Mouse (Mus musculus) embryonic facial prominence, embryonic 14.5 days (tissue): ENCODE results near the gene Desi2. TPM values are rescaled to one million over a fixed set of nuclear protein-coding genes. Genes with fewer than 3 reads are reported as not detected.
"Not testable (repeated sequence)": the region's sequence is repeated elsewhere in the genome, so short reads cannot be mapped to it uniquely, and the experiment has no call there.

Source experiments
- ATAC-seq: fragments of 200-750 bp; cut with Nextera tagmentation; 2 replicates; pipeline ENCODE4 v1.8.0; 2017; ENCODE audit warnings: low read depth, moderate number of reproducible peaks, moderate TSS enrichment
- DNase-seq: peaks from one replicate; pipeline ENCODE4 v3.0.0-alpha.2; 2015; ENCODE audit warnings: low spot score
- H3K27ac ChIP-seq: fragments of 300-500 bp; sonication (generic); replicated peaks from 2 replicates; pipeline ENCODE4 v1.5.1; 2014; ENCODE audit warnings: low read depth, mild to moderate bottlenecking, low read length, moderate library complexity
- H3K27me3 ChIP-seq: fragments of 300-500 bp; sonication (generic); replicated peaks from 2 replicates; pipeline ENCODE4 v1.6.1; 2014; ENCODE audit warnings: low read length; ENCODE audit not compliant: control insufficient read depth, insufficient read depth
- H3K36me3 ChIP-seq: fragments of 300-500 bp; sonication (generic); 2 replicates; pipeline ENCODE4 v1.6.1; 2014; ENCODE audit warnings: low read length, mixed read lengths; ENCODE audit not compliant: control insufficient read depth, insufficient read depth
- H3K4me1 ChIP-seq: fragments of 300-500 bp; sonication (generic); 2 replicates; pipeline ENCODE4 v1.6.1; 2014; ENCODE audit warnings: antibody characterized with exemption, low read length; ENCODE audit not compliant: control insufficient read depth, insufficient read depth
- H3K4me2 ChIP-seq: fragments of 300-500 bp; sonication (generic); 2 replicates; pipeline ENCODE4 v1.6.1; 2014; ENCODE audit warnings: low read depth, mild to moderate bottlenecking, low read length, moderate library complexity, mixed read lengths
- H3K4me3 ChIP-seq: fragments of 300-500 bp; sonication (generic); 2 replicates; pipeline ENCODE4 v1.5.1; 2014; ENCODE audit warnings: low read depth, mild to moderate bottlenecking, low read length
- H3K9ac ChIP-seq: fragments of 300-500 bp; sonication (generic); 2 replicates; pipeline ENCODE4 v1.6.1; 2014; ENCODE audit warnings: low read depth, mild to moderate bottlenecking, low read length, moderate library complexity, mixed read lengths
- H3K9me3 ChIP-seq: fragments of 300-500 bp; sonication (generic); 2 replicates; pipeline ENCODE4 v1.6.1; 2016; ENCODE audit warnings: low read length; ENCODE audit not compliant: control insufficient read depth
- WGBS: fragments of 180-500 bp; shearing (Covaris S2); extraction: QIAGEN DNeasy Blood & Tissue Kit; methylation state at CpG from one replicate; pipeline ENCODE4 v1.1.7; 2014; 5-methylcytosine and 5-hydroxymethylcytosine counted together
- polyA plus RNA-seq: library from polyadenylated mRNA; unstranded; fragments of >200 nt; fragmentation: Nextera tagmentation; extraction: Ambion mirVana; gene quantifications from 2 replicates; pipeline ENCODE4 v1.2.1, GENCODE M21; 2014

Desi2 gene
- polyA plus RNA-seq, result 27.1 and 28.6 TPM in 2 replicates

DNA sequence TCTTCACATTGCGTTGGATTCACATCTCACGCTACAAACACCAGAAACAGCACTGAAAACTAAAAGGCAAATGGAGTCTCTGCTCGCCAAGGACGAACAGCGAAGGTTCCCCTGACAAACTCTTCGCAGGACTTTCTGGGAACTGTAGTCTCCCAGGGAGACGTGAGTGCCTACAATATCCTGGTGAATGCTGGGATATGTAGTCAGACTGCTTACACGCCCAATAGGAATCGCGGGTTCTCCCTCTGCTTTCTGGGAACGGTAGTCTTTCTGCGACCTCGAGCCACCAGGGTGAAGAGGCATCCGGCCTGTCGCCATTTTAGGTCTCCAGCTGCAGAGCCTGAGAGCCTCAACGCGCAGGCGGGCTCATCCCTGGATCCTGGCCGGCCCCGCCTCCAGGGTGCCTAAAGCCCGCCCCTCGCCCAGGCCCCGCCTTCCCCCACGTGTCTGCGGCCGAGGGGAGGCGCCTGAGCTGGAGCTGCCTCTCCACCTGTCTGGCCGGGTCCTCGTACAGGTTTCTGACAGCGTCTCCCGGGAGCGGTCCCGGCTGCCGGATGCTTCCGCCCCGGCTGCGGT, at the start of gene Desi2:
Gene Desi2 (plus strand): TSS at position 202 of the 576 bp plus-strand sequence.
- Histone ChIP-seq H3K27ac (peak within 1 kb of the TSS; percentile 78; the same call in 1 of the 2 replicates), H3K4me2 (peak within 1 kb of the TSS; percentile 72), H3K4me3 (peak within 1 kb of the TSS; percentile 63), H3K9ac (peak within 1 kb of the TSS; percentile 62)
- DNase-seq (peak; percentile 99), ATAC-seq (peak; percentile 99)
- not testable (repeated sequence) for H3K9me3 ChIP-seq, H3K36me3 ChIP-seq, H3K4me1 ChIP-seq, H3K27me3 ChIP-seq
- under 1% methylated on average over 15 of the region's 37 CpGs for WGBS

DNA sequence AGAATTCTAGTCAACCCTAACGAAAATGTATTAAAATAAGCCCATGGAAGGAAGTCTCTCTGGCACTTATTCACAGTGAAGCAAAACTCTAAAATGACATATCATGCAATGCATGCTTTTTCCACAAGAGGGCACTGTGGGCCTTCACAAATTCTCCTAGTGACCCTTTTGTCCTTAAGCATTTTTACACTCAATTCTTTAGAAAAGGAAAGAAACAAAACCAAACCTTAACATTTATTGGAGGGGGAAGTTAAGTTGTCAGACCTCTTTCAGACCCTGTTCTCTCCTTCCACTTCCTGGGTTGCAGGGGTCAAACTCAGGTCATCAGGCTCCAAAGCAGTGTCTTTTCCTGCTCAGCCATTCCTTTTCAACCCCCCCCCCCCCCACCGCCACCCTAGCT, 40.7 kb upstream of the Desi2 start:
- DNase-seq, H3K4me2 ChIP-seq, H3K4me3 ChIP-seq, H3K9ac ChIP-seq, H3K9me3 ChIP-seq, H3K36me3 ChIP-seq, H3K4me1 ChIP-seq, H3K27me3 ChIP-seq, H3K27ac ChIP-seq: not testable (repeated sequence)
- 0 out of 2 replicates have a peak, but pooled peaks have one; percentile 18 for ATAC-seq
- 9% methylated on average over 2 of the region's 2 CpGs for WGBS

DNA sequence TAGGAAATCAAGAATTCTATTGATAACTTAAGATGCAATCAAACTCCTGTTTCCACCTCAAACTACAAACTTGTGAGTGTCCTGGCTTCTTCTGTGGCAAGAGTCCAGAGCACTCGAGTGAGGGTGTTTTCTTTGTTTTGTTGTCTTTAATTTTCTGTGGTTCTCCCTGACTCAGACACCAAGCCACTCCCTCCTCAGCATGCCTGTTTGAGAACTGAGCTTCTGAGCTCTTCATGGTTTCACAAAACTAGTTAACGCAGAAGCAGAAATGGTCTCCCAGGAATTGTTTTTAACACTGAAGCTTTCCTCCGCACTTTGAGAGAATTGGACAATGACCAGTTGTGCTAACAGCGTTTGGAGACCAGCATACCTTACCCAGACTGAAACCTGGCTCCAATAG, 40.3 kb upstream of the Desi2 start:
- ATAC-seq, result 0 out of 2 replicates have a peak, but pooled peaks have one; percentile 30
- H3K9me3 ChIP-seq, H3K4me2 ChIP-seq, H3K9ac ChIP-seq, H3K36me3 ChIP-seq, H3K27me3 ChIP-seq, H3K4me1 ChIP-seq, H3K4me3 ChIP-seq, H3K27ac ChIP-seq: not testable (repeated sequence)
- peak; percentile 18 for DNase-seq
- WGBS, result 35% methylated on average over 4 of the region's 4 CpGs

DNA sequence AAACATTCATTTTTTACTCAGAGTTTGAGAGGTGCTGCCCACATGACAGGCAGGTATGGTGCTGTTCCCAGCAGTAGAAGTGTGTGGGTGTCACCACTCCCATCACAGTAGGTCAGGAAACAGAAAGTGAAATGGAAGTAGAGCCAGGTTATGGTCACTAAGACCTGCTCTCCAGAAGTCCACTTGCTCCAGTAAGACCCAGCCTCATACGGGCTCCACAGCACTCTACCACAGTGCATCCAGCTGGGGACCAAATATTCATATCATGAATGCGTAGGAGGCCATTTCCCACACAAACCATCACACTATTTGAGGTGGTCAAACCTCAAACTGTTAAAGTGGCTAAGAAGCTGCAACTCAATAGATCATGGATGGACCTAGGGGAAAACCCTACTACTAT, 5.0 kb upstream of the Desi2 start:
- H3K4me1 ChIP-seq, result no peaks in the 10 kb centered on the region
- no peak overlapping the region for H3K9ac ChIP-seq
- DNase-seq (no peak), ATAC-seq (no peak)
- H3K27ac ChIP-seq, result no peak overlapping the region
- H3K27me3 ChIP-seq, result no peaks in the 10 kb centered on the region
- H3K36me3 ChIP-seq, result no peaks in the 10 kb centered on the region
- H3K4me2 ChIP-seq, result no peak overlapping the region
- 89% methylated on average over 2 of the region's 2 CpGs for WGBS
- H3K4me3 ChIP-seq, result no peak overlapping the region
- H3K9me3 ChIP-seq, result no peaks in the 10 kb centered on the region

DNA sequence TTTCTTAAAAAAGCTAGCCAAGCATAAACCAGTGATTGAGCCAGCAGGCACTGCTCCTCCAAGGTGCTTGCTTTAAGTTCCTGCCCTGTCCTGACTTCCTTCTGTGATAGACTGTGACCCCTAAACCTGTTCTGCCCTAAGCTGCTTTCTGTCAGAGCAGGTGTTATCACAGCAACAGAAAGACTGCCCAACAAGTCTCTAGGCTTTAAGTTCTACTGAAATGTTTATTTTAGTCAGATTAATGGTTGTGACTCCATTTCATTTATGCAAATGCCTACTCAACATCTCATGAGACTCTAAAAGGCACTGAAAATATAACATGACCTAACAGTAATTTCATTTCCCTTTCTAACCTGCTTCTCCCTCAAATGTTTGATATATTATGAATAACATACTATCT, 1.6 kb upstream of the Desi2 start:
- Histone ChIP-seq H3K4me3 (no peak overlapping the region), H3K36me3 (no peaks in the 10 kb centered on the region), H3K4me2 (no peak overlapping the region), H3K4me1 (peaks cover 7% of the 10 kb centered on the region; the same call in 1 of the 2 replicates), H3K27ac (no peak overlapping the region), H3K27me3 (no peaks in the 10 kb centered on the region), H3K9ac (no peak overlapping the region), H3K9me3 (no peaks in the 10 kb centered on the region)
- ATAC-seq, result no peak
- no peak for DNase-seq

DNA sequence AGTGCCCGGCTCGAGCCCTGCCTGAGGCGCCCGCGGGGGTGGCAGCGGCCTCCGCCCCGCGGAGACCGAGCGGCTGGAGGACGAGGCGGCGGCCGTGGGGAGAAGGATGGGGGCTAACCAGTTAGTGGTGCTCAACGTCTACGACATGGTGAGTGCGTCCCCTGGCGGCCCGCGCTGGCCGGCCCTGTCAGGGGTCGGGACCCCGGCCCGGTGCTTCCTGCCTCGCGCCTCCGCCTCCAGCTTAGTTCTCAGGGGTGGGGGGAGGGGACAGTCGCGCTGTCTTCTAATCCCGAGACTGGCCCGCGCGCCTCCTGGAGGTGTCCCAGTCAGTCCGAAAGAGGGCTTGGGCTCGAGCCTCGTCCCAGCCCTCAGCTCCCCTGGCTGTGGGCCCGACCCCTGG, 593 bp downstream of the Desi2 start:
- Histone ChIP-seq H3K4me3 (peak overlapping the region; percentile 63), H3K4me2 (peak overlapping the region; percentile 46), H3K9ac (peak overlapping the region; percentile 62)
- not testable (repeated sequence) for H3K27ac ChIP-seq, DNase-seq, H3K4me1 ChIP-seq, H3K27me3 ChIP-seq, H3K36me3 ChIP-seq, H3K9me3 ChIP-seq
- ATAC-seq, result peak; percentile 51
- WGBS, result 0% methylated on average over 2 of the region's 38 CpGs

DNA sequence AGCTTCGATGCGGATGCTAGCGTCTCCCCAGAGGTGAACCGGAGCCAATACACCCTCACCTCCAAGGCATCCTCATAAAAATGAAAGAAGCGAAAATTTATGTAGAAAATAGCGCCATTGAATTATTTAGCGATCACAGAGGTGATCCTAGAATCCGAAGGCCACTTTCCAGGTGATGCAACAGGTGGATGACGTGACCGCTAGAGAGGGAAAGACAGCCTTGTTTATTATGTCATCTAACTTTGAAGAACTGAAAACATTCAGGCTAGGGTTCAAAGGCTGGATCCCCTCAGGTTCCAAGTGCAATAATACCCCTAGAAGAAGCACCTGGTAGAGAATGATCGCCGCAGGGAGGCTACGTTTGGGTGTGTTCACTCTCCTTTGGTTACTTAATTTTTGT, 1.2 kb downstream of the Desi2 start:
- no peak overlapping the region for H3K27ac ChIP-seq
- no peaks in the 10 kb centered on the region for H3K36me3 ChIP-seq
- no peaks in the 10 kb centered on the region for H3K9me3 ChIP-seq
- no peaks in the 10 kb centered on the region for H3K27me3 ChIP-seq
- H3K4me2 ChIP-seq, result peak overlapping the region; percentile 72
- ATAC-seq (no peak), DNase-seq (no peak)
- peak overlapping the region; percentile 42 for H3K4me3 ChIP-seq
- H3K9ac ChIP-seq, result peak overlapping the region; percentile 46
- 8% methylated on average over 12 of the region's 13 CpGs for WGBS
- H3K4me1 ChIP-seq, result peaks cover 7% of the 10 kb centered on the region; the same call in 1 of the 2 replicates

DNA sequence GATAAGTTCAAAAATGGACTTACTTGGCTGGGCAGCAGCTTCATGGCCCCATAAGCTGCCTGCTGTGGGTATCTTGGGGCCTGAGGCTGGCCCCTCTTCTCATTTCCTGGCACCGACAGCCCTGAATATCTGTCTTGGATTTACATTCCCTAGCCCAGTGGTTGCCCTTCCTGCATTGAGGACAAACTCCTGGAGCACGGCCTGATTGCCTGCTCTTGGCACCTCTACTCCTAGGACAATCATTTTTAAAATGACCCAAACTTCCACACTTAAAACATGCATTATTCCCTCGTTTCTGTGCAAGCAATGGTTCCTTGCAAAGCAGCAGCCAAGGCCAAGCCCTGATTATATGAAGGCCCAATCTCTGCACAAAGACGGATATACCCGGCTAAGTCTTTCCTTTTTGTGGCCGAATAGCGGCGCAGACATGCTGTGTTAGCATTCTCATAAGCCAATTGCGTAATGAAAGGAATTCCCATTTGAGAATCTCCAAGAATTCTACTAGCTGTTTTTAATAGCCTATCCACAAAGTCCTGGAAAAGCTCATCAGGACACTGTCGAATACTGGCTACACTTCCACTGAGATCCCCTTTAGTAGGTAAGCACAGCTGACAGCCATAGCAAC, 18.6 kb downstream of the Desi2 start:
- WGBS, result 80% methylated on average over 10 of the region's 10 CpGs
- Histone ChIP-seq H3K4me1 (no peaks in the 10 kb centered on the region), H3K36me3 (no peaks in the 10 kb centered on the region), H3K9me3 (no peaks in the 10 kb centered on the region; the same call in 1 of the 2 replicates), H3K27ac (no peak overlapping the region), H3K4me2 (no peak overlapping the region), H3K9ac (no peak overlapping the region), H3K27me3 (no peaks in the 10 kb centered on the region), H3K4me3 (no peak overlapping the region)
- DNase-seq, result peak; percentile 27
- ATAC-seq, result no peak; the same call in 1 of the 2 replicates

DNA sequence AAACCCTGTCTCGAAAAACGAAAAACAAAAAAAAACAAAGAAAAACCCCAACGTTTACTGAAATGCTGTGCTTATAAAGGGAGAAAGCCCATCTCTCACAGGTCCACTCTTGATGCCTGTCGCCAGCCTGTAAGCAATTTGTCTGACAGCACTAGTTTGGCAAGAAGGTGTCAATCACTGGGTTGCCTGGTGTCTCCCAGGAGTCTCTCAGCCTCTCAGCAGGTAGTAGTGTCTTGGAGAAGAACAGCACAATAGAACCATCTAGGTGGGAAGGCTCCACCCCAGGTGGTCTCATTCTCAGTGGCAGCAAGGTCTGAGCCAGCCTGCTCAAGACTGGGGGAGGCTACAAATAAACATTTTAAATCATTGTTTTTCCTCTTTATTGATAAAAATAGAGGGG, 20.6 kb downstream of the Desi2 start:
- not testable (repeated sequence) for H3K4me1 ChIP-seq, DNase-seq, H3K4me2 ChIP-seq, H3K27ac ChIP-seq, H3K9me3 ChIP-seq, H3K36me3 ChIP-seq, H3K4me3 ChIP-seq, H3K27me3 ChIP-seq, ATAC-seq, H3K9ac ChIP-seq
- WGBS, result 82% methylated on average over 4 of the region's 4 CpGs
